Mouse (Mus musculus): ENCODE data around the gene Cnnm4. TPM values are rescaled to one million over a fixed set of nuclear protein-coding genes. Genes with fewer than 3 reads are reported as not detected.
"Not testable (repeated sequence)": the region's sequence is repeated elsewhere in the genome, so short reads cannot be mapped to it uniquely, and the experiment has no call there.

Cnnm4 gene
- total and polyA plus RNA-seq, 3 experiments: 3.1 to 8.6 (median 4.5) TPM

GRCm38 (mm10) chr1:36531461-36531860, 60.0 kb downstream of the Cnnm4 start:
- Histone ChIP-seq H3K4me3 (ENCODE audit: low read depth, low read length) (peak overlapping the region; percentile 0; the same call in 1 of the 2 replicates), H3K9me3 (replicated peaks) (no peaks in the 10 kb centered on the region), H3K36me3 (replicated peaks) (peaks cover 84% of the 10 kb centered on the region), H3K27me3 (ENCODE audit: insufficient read depth, low read length) (no peaks in the 10 kb centered on the region; the same call in 1 of the 2 replicates), H3K4me1 (ENCODE audit: insufficient read depth, low read depth, low read length) (peaks cover 20% of the 10 kb centered on the region)
- TF ChIP-seq TAL1 (conservative IDR thresholded peaks at IDR 0.05; ENCODE audit: low read depth, low read length): no peak
- TF ChIP-seq CTCF (IDR thresholded peaks at IDR 0.05; ENCODE audit: low read depth, low read length): no peak
- TF ChIP-seq GATA2 (IDR thresholded peaks at IDR 0.05; ENCODE audit: borderline replicate concordance, low read depth, low read length): no peak
- TF ChIP-seq POLR2AphosphoS5 (IDR thresholded peaks at IDR 0.05; ENCODE audit: insufficient replicate concordance, low read depth, low read length): no peak
- TF ChIP-seq GATA1 (IDR thresholded peaks at IDR 0.05; ENCODE audit: borderline replicate concordance, low read length): no peak
- ATAC-seq (ENCODE audit: extremely low read depth, insufficient number of reproducible peaks, low FRiP score, poor library complexity, severe bottlenecking): no peak
- DNase-seq (ENCODE audit: low spot score): no peak

- H3K4me1 ChIP-seq (ENCODE audit: insufficient read depth, low read depth, low read length): peaks cover 20% of the 10 kb centered on the region
- no peaks in the 10 kb centered on the region; the same call in 1 of the 2 replicates for H3K27me3 ChIP-seq (ENCODE audit: insufficient read depth, low read length)
- no peaks in the 10 kb centered on the region for H3K9me3 ChIP-seq (replicated peaks)
- peaks cover 82% of the 10 kb centered on the region for H3K36me3 ChIP-seq (replicated peaks)
- no peak for TF ChIP-seq GATA2 (IDR thresholded peaks at IDR 0.05; ENCODE audit: borderline replicate concordance, low read depth, low read length)
- TF ChIP-seq GATA1 (IDR thresholded peaks at IDR 0.05; ENCODE audit: borderline replicate concordance, low read length): no peak
- TF ChIP-seq POLR2AphosphoS5 (IDR thresholded peaks at IDR 0.05; ENCODE audit: insufficient replicate concordance, low read depth, low read length): no peak
- TF ChIP-seq CTCF (IDR thresholded peaks at IDR 0.05; ENCODE audit: low read depth, low read length): no peak
- no peak for TF ChIP-seq TAL1 (conservative IDR thresholded peaks at IDR 0.05; ENCODE audit: low read depth, low read length)
- no peak overlapping the region for H3K4me3 ChIP-seq (ENCODE audit: low read depth, low read length)
- no peak for ATAC-seq (ENCODE audit: extremely low read depth, insufficient number of reproducible peaks, low FRiP score, poor library complexity, severe bottlenecking)
- no peak for DNase-seq (ENCODE audit: low spot score)
These were observed 62.1 kb downstream of the Cnnm4 start for GRCm38 (mm10) chr1:36533546-36533945.

GRCm38 (mm10) chr1:36534595-36535058, 63.2 kb downstream of the Cnnm4 start:
- ATAC-seq (ENCODE audit: extremely low read depth, insufficient number of reproducible peaks, low FRiP score, poor library complexity, severe bottlenecking): no peak
- no peaks in the 10 kb centered on the region; the same call in 1 of the 2 replicates for H3K27me3 ChIP-seq (ENCODE audit: insufficient read depth, low read length)
- H3K4me3 ChIP-seq (ENCODE audit: low read depth, low read length): no peak overlapping the region
- TF ChIP-seq GATA1 (IDR thresholded peaks at IDR 0.05; ENCODE audit: borderline replicate concordance, low read length): no peak
- TF ChIP-seq POLR2AphosphoS5 (IDR thresholded peaks at IDR 0.05; ENCODE audit: insufficient replicate concordance, low read depth, low read length): no peak
- H3K36me3 ChIP-seq (replicated peaks): peaks cover 91% of the 10 kb centered on the region
- DNase-seq (ENCODE audit: low spot score): no peak
- H3K9me3 ChIP-seq (replicated peaks): no peaks in the 10 kb centered on the region
- peaks cover 20% of the 10 kb centered on the region for H3K4me1 ChIP-seq (ENCODE audit: insufficient read depth, low read depth, low read length)

GRCm38 (mm10) chr1:36535477-36536396, 64.3 kb downstream of the Cnnm4 start:
- Histone ChIP-seq H3K4me3 (ENCODE audit: low read depth, low read length) (no peak overlapping the region), H3K27me3 (ENCODE audit: insufficient read depth, low read length) (no peaks in the 10 kb centered on the region; the same call in 1 of the 2 replicates), H3K9me3 (replicated peaks) (no peaks in the 10 kb centered on the region), H3K36me3 (replicated peaks) (peaks cover 91% of the 10 kb centered on the region), H3K4me1 (ENCODE audit: insufficient read depth, low read depth, low read length) (peaks cover 20% of the 10 kb centered on the region)
- DNase-seq (ENCODE audit: low spot score): no peak
- no peak for ATAC-seq (ENCODE audit: extremely low read depth, insufficient number of reproducible peaks, low FRiP score, poor library complexity, severe bottlenecking)
- TF ChIP-seq CTCF (IDR thresholded peaks at IDR 0.05; ENCODE audit: low read depth, low read length) (no peak), GATA1 (IDR thresholded peaks at IDR 0.05; ENCODE audit: borderline replicate concordance, low read length) (no peak), GATA2 (IDR thresholded peaks at IDR 0.05; ENCODE audit: borderline replicate concordance, low read depth, low read length) (no peak), TAL1 (conservative IDR thresholded peaks at IDR 0.05; ENCODE audit: low read depth, low read length) (no peak), POLR2AphosphoS5 (IDR thresholded peaks at IDR 0.05; ENCODE audit: insufficient replicate concordance, low read depth, low read length) (no peak)

GRCm38 (mm10) chr1:36536397-36536728, 64.9 kb downstream of the Cnnm4 start:
- peaks cover 90% of the 10 kb centered on the region for H3K36me3 ChIP-seq (replicated peaks)
- no peak for TF ChIP-seq GATA1 (IDR thresholded peaks at IDR 0.05; ENCODE audit: borderline replicate concordance, low read length)
- TF ChIP-seq POLR2AphosphoS5 (IDR thresholded peaks at IDR 0.05; ENCODE audit: insufficient replicate concordance, low read depth, low read length): no peak
- TF ChIP-seq TAL1 (conservative IDR thresholded peaks at IDR 0.05; ENCODE audit: low read depth, low read length): no peak
- no peak for TF ChIP-seq CTCF (IDR thresholded peaks at IDR 0.05; ENCODE audit: low read depth, low read length)
- no peak for TF ChIP-seq GATA2 (IDR thresholded peaks at IDR 0.05; ENCODE audit: borderline replicate concordance, low read depth, low read length)
- peaks cover 19% of the 10 kb centered on the region for H3K4me1 ChIP-seq (ENCODE audit: insufficient read depth, low read depth, low read length)
- no peaks in the 10 kb centered on the region for H3K9me3 ChIP-seq (replicated peaks)
- H3K4me3 ChIP-seq (ENCODE audit: low read depth, low read length): no peak overlapping the region
- DNase-seq (ENCODE audit: low spot score) (no peak), ATAC-seq (ENCODE audit: extremely low read depth, insufficient number of reproducible peaks, low FRiP score, poor library complexity, severe bottlenecking) (no peak)
- H3K27me3 ChIP-seq (ENCODE audit: insufficient read depth, low read length): no peaks in the 10 kb centered on the region

- not testable (repeated sequence) for H3K4me3 ChIP-seq (ENCODE audit: low read depth, low read length); ATAC-seq (ENCODE audit: extremely low read depth, insufficient number of reproducible peaks, low FRiP score, poor library complexity, severe bottlenecking); H3K9me3 ChIP-seq (replicated peaks); DNase-seq (ENCODE audit: low spot score); H3K27me3 ChIP-seq (ENCODE audit: insufficient read depth, low read length)
- Histone ChIP-seq H3K36me3 (replicated peaks) (peaks cover 90% of the 10 kb centered on the region), H3K4me1 (ENCODE audit: insufficient read depth, low read depth, low read length) (peaks cover 15% of the 10 kb centered on the region)
These were observed 65.4 kb downstream of the Cnnm4 start, which contains the start of gene Ankrd23 for GRCm38 (mm10) chr1:36536783-36537182. Ankrd23 (minus strand) TSS chr1:36536883.

All from G1E (cell line).